Mouse (Mus musculus) kidney, embryonic 15.5 days (tissue): ENCODE results near the gene Mrpl54. TPM values are rescaled to one million over a fixed set of nuclear protein-coding genes. Genes with fewer than 3 reads are reported as not detected.
"Not testable (repeated sequence)": the region's sequence is repeated elsewhere in the genome, so short reads cannot be mapped to it uniquely, and the experiment has no call there.

ENCODE experiments used
- ATAC-seq: fragments of 200-750 bp; cut with Nextera tagmentation; replicated peaks from 2 replicates; pipeline ENCODE4 v1.8.0; 2017; ENCODE audit warnings: moderate TSS enrichment; ENCODE audit not compliant: low FRiP score
- H3K27ac ChIP-seq: fragments of 300-500 bp; sonication (generic); 2 replicates; pipeline ENCODE4 v1.5.1; 2015; ENCODE audit warnings: mild to moderate bottlenecking, inconsistent platforms
- H3K27me3 ChIP-seq: fragments of 300-500 bp; sonication (generic); 2 replicates; pipeline ENCODE4 v1.6.1; 2015; ENCODE audit warnings: inconsistent platforms
- H3K36me3 ChIP-seq: fragments of 300-500 bp; sonication (generic); 2 replicates; pipeline ENCODE4 v1.6.1; 2015; ENCODE audit warnings: inconsistent platforms
- H3K4me1 ChIP-seq: fragments of 300-500 bp; sonication (generic); 2 replicates; pipeline ENCODE4 v1.6.1; 2015; ENCODE audit warnings: inconsistent platforms
- H3K4me2 ChIP-seq: fragments of 300-500 bp; sonication (generic); 2 replicates; pipeline ENCODE4 v1.6.1; 2015; ENCODE audit warnings: moderate library complexity, mild to moderate bottlenecking, inconsistent platforms
- H3K4me3 ChIP-seq: fragments of 300-500 bp; sonication (generic); replicated peaks from 2 replicates; pipeline ENCODE4 v1.5.1; 2015; ENCODE audit warnings: mild to moderate bottlenecking, inconsistent platforms
- H3K9ac ChIP-seq: fragments of 300-500 bp; sonication (generic); 2 replicates; pipeline ENCODE4 v1.6.1; 2015; ENCODE audit warnings: mild to moderate bottlenecking, inconsistent platforms
- H3K9me3 ChIP-seq: fragments of 300-500 bp; sonication (generic); replicated peaks from 2 replicates; pipeline ENCODE4 v1.6.1; 2016; ENCODE audit warnings: inconsistent platforms
- WGBS: fragments of 180-500 bp; shearing (Covaris S2); methylation state at CpG from one replicate; pipeline ENCODE4 v1.1.7; 2015; ENCODE audit warnings: mixed read lengths; 5-methylcytosine and 5-hydroxymethylcytosine counted together
- polyA plus RNA-seq: library from polyadenylated mRNA; unstranded; fragments of >200 nt; fragmentation: Nextera tagmentation; extraction: Ambion mirVana; gene quantifications from 2 replicates; pipeline ENCODE4 v1.2.1, GENCODE M21; 2015

Mrpl54 gene
- polyA plus RNA-seq, 1 experiment from 2014 or later: 230 TPM

- Histone ChIP-seq H3K4me2 (peak within 1 kb of the TSS; percentile 64), H3K27me3 (peaks cover 50% of the 10 kb centered on the region), H3K9me3 (no peaks in the 10 kb centered on the region), H3K27ac (peak within 1 kb of the TSS; percentile 49; the same call in 1 of the 2 replicates), H3K4me1 (peaks cover 33% of the 10 kb centered on the region), H3K36me3 (no peaks in the 10 kb centered on the region), H3K9ac (peak within 1 kb of the TSS; percentile 62), H3K4me3 (peak within 1 kb of the TSS; percentile 71)
- ATAC-seq: peak; percentile 85
- WGBS: 7% methylated on average over 29 of the region's 29 CpGs
These were observed 34.0 kb downstream of the Mrpl54 start, which contains the start of gene Zfr2 for GRCm38 (mm10) chr10:81232580-81233225. Gene Zfr2 (plus strand): TSS chr10:81233155.

- H3K27me3 ChIP-seq: peaks cover 47% of the 10 kb centered on the region
- 50% methylated on average over 7 of the region's 7 CpGs for WGBS
- H3K27ac ChIP-seq: no peak overlapping the region
- no peak for ATAC-seq
- no peak overlapping the region for H3K9ac ChIP-seq
- H3K4me3 ChIP-seq: no peak overlapping the region
- H3K4me1 ChIP-seq: peaks cover 28% of the 10 kb centered on the region
- H3K9me3 ChIP-seq: no peaks in the 10 kb centered on the region
- H3K36me3 ChIP-seq: no peaks in the 10 kb centered on the region
- H3K4me2 ChIP-seq: no peak overlapping the region
These were observed 35.3 kb downstream of the Mrpl54 start for GRCm38 (mm10) chr10:81231436-81231835.

- Histone ChIP-seq H3K27ac (no peak within 1 kb of the TSS), H3K36me3 (no peaks in the 10 kb centered on the region), H3K9me3 (no peaks in the 10 kb centered on the region), H3K4me3 (peak within 1 kb of the TSS; percentile 24), H3K4me2 (peak within 1 kb of the TSS; percentile 49), H3K9ac (no peak within 1 kb of the TSS), H3K27me3 (peaks cover 47% of the 10 kb centered on the region), H3K4me1 (peaks cover 28% of the 10 kb centered on the region)
- ATAC-seq: no peak
- 10% methylated on average over 27 of the region's 27 CpGs for WGBS
These were observed 36.0 kb downstream of the Mrpl54 start, which contains the start of gene Atcay for GRCm38 (mm10) chr10:81230438-81231332. Gene Atcay (minus strand): TSS chr10:81230833.

- Histone ChIP-seq H3K9me3 (no peaks in the 10 kb centered on the region), H3K4me3 (peak overlapping the region; percentile 24), H3K4me1 (peaks cover 28% of the 10 kb centered on the region), H3K4me2 (peak overlapping the region; percentile 35), H3K27ac (no peak overlapping the region), H3K36me3 (no peaks in the 10 kb centered on the region), H3K9ac (no peak overlapping the region), H3K27me3 (peaks cover 47% of the 10 kb centered on the region)
- no peak for ATAC-seq
- 10% methylated on average over 20 of the region's 20 CpGs for WGBS
These were observed 36.8 kb downstream of the Mrpl54 start for GRCm38 (mm10) chr10:81229735-81230437.

DNA sequence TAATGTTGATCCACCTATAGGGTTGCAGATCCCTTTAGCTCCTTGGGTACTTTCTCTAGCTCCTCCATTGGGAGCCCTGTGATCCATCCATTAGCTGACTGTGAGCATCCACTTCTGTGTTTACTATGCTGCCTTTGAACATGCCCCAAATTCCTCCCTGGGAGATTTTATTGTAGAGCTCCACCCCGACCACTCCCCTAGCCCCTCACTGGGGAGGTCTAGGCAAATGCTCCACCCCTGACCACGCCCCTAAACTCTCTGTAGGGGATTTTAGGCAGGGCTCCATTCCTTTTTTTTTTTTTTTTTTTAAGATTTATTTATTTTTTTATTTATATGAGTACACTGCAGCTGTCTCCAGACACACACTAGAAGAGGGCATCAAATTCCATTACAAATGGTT, 43.0 kb downstream of the Mrpl54 start:
- peaks cover 14% of the 10 kb centered on the region for H3K27me3 ChIP-seq
- H3K4me3 ChIP-seq, H3K4me2 ChIP-seq, H3K9ac ChIP-seq, H3K36me3 ChIP-seq, H3K9me3 ChIP-seq, H3K4me1 ChIP-seq, ATAC-seq, H3K27ac ChIP-seq: not testable (repeated sequence)
- 42% methylated on average over 2 of the region's 2 CpGs for WGBS

DNA sequence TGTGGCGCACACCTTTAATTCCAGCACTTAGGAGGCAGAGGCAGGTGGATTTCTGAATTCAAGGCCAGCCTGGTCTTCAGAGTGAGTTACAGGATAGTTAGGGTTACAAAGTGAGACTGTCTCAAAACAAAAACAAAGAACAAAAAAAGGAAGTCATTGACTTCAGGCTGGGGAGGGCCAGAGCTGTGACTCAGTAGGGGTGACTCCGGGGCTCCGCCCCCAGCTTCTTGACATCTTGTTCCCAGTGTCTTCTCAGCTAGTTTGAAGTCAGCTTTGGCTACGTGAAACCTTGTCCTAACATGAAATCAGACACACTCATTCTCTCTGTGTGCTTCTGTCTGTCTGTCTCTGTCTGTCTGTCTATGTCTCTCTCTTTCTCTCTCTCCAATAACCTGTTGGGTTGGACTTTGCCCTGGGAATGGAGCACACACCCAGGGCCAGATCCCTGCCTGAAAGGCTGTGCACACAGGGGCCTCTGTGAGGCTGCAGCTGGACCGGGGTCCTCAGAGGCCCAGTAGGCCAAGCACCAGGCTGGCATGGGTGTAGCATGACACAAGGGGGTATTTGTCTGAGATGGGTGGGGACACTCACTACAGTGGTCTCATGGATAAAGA, 45.2 kb downstream of the Mrpl54 start:
- 82% methylated on average over 5 of the region's 5 CpGs for WGBS
- no peak for ATAC-seq
- H3K4me3 ChIP-seq: no peak overlapping the region
- H3K4me2 ChIP-seq: no peak overlapping the region
- peaks cover 7% of the 10 kb centered on the region; the same call in 1 of the 2 replicates for H3K27me3 ChIP-seq
- H3K4me1 ChIP-seq: 0 out of 2 replicates have a peak, but pooled peaks cover 2% of the 10 kb centered on the region
- H3K9ac ChIP-seq: no peak overlapping the region
- H3K36me3 ChIP-seq: no peaks in the 10 kb centered on the region
- no peaks in the 10 kb centered on the region for H3K9me3 ChIP-seq
- no peak overlapping the region for H3K27ac ChIP-seq

- no peak for ATAC-seq
- WGBS: 43% methylated on average over 7 of the region's 7 CpGs
- no peak overlapping the region for H3K4me2 ChIP-seq
- 0 out of 2 replicates have a peak, but pooled peaks cover 2% of the 10 kb centered on the region for H3K4me1 ChIP-seq
- H3K27me3 ChIP-seq: peaks cover 7% of the 10 kb centered on the region; the same call in 1 of the 2 replicates
- H3K27ac ChIP-seq: no peak overlapping the region
- no peak overlapping the region for H3K4me3 ChIP-seq
- H3K36me3 ChIP-seq: no peaks in the 10 kb centered on the region
- no peak overlapping the region for H3K9ac ChIP-seq
- H3K9me3 ChIP-seq: no peaks in the 10 kb centered on the region
These were observed 48.8 kb downstream of the Mrpl54 start for GRCm38 (mm10) chr10:81217964-81218363.

DNA sequence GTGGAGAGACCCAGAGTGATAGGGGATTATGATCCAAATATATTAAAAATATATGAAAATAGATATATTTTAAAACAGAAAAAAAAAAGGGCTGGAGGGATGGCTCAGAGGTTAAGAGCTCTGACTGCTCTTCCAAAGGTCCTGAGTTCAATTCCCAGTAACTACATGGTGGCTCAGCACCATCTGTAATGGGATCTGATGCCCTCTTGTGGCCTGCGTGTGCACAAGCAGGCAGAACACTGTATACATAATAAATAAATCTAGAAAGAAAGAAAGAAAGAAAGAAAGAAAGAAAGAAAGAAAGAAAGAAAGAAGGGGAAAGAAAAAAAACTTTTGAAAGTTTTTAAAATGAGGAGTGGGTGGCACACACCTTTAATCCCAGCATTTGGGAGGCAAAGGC, 49.5 kb downstream of the Mrpl54 start:
- H3K36me3 ChIP-seq, H3K27ac ChIP-seq, H3K9me3 ChIP-seq, H3K9ac ChIP-seq, H3K27me3 ChIP-seq, H3K4me2 ChIP-seq, H3K4me3 ChIP-seq, ATAC-seq, H3K4me1 ChIP-seq: not testable (repeated sequence)
- WGBS: 27% methylated on average over 1 of the region's 1 CpGs

GRCm38 (mm10) chr10:81216810-81217209, 49.9 kb downstream of the Mrpl54 start:
- H3K4me1 ChIP-seq: 0 out of 2 replicates have a peak, but pooled peaks cover 2% of the 10 kb centered on the region
- H3K36me3 ChIP-seq: no peaks in the 10 kb centered on the region
- no peak overlapping the region for H3K4me3 ChIP-seq
- no peak for ATAC-seq
- WGBS: 80% methylated on average over 6 of the region's 6 CpGs
- H3K9me3 ChIP-seq: no peaks in the 10 kb centered on the region
- no peak overlapping the region for H3K27ac ChIP-seq
- no peak overlapping the region for H3K4me2 ChIP-seq
- H3K27me3 ChIP-seq: peaks cover 7% of the 10 kb centered on the region; the same call in 1 of the 2 replicates
- no peak overlapping the region for H3K9ac ChIP-seq

DNA sequence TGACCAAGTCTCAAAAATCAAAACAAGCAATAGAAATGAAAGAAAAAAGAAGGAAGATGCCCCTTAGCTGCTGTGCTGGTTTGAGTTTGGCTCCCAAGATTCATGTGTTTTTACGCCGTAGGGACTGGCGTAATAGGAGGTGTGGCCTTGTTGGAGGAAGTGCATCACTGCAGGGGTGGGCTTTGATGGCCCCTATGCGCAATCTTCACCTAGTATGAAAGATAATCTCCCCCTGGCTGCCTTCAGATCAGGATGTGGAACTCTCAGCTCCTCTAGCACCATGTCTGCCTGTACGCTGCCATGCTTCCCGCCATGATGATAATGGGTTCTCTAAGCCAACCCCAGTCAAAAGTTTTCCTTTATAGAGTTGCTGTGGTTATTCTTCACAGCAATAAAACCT, 50.5 kb downstream of the Mrpl54 start:
- peaks cover 7% of the 10 kb centered on the region; the same call in 1 of the 2 replicates for H3K27me3 ChIP-seq
- H3K9ac ChIP-seq: no peak overlapping the region
- H3K36me3 ChIP-seq: no peaks in the 10 kb centered on the region
- no peaks in the 10 kb centered on the region for H3K9me3 ChIP-seq
- H3K4me1 ChIP-seq: 0 out of 2 replicates have a peak, but pooled peaks cover 2% of the 10 kb centered on the region
- no peak for ATAC-seq
- H3K4me2 ChIP-seq: no peak overlapping the region
- no peak overlapping the region for H3K4me3 ChIP-seq
- no peak overlapping the region for H3K27ac ChIP-seq
- WGBS: 86% methylated on average over 6 of the region's 6 CpGs
